Mouse (Mus musculus) thymus, postnatal 10 days (tissue): Measurements from ENCODE around the gene 2310030G06Rik.
A peak's percentile ranks its signal among the peaks of the same experiment; 100 is the strongest.

ENCODE experiments used
- DNase-seq, 2 experiments: peaks; one replicate each; pipeline ENCODE4 v3.0.0; 2021; ENCODE audit warnings: low spot score in 2 of 2

Gene 2310030G06Rik

DNA sequence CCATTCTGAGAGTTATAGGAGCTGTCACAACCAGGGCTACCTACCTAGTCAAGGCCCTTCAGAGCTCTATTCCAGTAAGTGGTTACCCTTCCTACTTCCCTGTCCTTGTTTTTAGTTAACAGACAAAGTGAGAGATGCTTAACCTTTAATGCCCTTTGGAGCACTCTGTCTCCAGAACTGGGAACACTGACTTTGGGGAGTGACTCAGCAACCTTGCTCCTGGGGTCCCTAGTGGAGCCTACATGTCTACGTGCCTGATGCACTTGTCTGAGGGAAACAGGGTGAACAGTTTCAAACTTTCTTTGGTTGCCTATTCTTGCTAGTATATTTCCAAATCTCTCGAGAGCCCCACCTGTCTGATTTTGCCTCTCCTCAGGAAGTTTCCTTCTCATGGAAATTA is 3.6 kb downstream of the 2310030G06Rik start:
- no peak for DNase-seq

DNA sequence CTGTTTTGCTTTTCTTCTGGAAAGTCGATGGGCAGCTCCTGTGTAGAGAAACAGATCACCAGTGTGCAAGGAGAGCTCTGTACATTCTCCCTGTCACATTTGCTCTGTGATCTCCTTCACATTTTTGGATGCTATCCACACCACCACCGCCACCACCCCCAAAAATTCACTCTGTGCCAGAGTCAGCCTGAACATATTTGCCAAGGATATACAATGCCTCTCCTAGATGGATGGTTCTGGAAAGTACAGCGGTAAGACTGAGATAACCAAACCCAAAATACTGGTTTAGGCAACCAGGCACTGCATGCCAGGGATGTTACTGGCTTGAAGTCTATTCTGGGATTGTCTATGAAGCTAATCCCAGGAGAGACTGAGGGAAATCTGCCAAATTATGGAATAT is 4.1 kb downstream of the 2310030G06Rik start:
- DNase-seq, result no peak

DNA sequence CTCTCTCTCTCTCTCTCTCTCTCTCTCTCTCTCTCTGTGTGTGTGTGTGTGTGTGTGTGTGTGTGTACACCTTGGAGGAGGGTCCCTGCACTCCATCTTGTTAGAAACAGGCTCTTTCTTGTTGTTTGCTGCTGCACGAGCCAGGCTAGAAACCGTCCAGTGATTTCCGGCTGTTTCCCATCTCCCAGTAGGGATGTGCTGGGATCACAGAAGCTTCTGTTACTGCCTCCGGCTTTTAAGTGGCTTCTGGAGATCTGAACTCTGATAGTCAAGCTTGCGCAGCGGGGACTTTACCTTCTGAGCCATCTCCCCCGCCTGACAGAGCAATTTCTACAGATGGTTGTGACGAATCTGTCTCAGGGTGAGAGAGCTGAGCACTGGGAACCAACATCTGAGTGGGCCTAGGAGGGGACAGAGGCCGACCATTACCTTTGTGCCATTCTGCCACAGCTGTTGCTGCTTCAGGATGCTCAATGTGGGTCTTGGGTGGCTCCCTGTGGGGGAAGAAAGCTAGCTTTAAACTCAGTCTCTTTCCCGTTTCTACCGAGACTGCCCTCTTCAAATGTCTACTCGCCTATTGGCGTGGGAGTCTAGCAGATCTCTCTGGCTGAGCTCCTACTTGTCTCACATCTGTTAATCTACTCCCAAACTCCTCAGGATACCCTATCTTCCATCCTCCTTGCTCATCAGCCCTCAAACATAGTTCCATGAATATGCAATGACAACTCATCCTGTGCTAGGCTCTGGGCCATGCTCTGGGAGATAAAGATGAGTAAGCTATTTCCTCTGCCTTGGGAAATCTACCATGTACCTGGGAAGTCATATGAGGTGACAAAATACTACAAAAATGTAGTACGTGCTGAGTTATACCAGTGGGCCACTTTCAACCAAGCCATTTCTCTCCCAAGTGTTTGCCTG is 5.2 kb downstream of the 2310030G06Rik start:
- no peak for DNase-seq

DNA sequence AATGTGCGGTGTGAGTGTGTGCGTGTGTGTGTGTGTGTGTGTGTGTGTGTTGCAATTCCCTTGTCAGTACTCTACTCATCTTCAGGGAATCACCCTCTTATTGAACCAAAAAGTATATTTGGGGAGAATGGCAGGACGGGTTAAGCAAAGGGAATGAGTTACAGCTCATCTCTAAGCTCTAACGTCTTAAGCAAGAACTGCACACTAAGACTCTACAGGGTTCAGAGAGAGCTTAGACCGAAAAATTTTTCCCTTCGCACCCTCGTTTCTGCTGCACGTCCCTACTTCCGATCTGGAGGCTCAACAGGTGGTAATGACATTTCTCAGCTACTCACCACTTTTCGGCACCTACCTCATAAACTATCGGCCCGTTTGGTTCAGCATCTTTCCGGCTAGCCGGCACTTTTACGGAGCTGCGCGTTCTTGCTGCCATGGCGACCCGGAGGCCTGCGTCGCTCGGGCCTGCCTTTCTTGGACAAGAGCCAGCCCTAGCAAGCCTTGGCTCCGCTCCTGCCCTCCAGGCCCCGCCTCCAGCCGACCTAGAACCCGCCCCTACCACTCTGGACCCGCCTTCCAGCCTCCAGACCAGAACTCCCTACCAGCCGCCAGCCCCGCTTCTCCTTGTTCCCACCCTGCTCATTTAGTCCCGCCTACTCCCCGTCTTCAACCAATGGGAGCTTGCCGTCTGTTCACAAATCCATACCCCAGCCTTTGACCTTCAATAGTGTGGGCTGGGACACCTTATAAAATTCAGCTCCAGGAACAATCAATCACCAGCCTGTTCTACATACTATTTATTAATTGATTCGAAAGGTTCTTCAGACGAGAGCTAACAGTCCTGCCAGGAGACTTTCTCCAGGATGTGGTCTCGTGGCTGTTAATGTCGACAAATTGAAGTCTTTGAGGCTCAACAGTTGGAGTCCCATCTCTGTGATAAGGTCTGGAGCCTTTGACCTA is 7.1 kb downstream of the 2310030G06Rik start, which contains the start of gene Dixdc1:
Dixdc1 (minus strand) TSS at position 604 of the 957 bp plus-strand sequence.
- peak; percentile 70 to 73 for DNase-seq

DNA sequence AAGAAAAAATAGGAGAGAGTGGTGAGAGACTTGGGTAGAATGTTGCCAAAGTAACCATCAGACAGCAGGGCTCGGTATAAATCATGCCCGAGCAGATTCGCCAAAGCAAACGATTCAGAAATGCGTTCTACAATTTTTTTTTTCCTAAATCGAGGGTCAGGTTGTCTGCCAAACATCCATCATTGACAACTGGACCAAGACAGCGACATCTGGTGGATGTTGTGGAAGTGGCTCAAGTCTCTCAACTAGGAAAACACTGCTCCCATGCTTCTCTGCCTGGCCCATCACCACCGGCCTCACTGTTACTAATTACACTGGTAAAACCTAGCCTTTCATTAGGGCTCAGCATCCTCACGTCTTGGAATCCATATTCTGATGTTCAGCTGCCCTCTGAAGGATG is 11.3 kb downstream of the 2310030G06Rik start:
- DNase-seq, result no peak

DNA sequence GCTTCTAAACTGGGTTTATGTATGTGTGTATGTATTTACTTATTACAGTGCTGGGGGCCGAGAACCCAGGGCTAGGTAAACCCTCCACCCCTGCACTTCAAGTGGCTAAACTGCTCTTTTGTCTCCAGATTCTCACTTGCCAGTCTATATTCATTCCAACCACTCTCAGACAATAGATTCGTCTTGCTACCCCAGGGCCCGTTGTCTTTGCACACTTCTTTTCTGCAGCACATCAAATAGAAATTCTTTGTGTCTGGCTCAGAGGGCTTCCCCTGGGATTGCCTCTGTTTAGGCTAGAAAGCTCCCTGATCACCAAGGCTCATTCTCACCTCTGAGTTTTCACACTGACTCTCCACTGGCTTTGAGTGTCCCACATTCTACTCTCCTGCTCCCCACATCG is 13.8 kb downstream of the 2310030G06Rik start:
- no peak for DNase-seq

DNA sequence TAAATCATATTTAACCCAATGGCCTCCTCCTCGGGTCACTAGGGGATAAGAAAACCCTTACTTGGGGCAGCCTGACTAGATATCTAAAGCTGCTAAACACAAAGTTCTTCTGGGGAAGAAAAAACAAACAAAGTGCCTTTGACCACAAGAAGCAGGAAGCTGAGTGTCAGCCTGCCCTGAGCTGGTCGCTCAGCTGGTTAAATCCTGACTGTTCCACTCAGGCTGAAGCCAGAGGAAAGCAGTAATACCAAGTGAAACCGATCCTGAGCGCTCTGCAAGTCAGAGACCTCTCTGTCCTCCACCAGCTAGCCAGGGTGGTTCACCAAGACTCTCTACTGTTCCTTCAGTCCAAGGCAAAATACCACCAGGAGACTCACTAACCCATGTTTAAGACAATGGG is 16.7 kb downstream of the 2310030G06Rik start:
- DNase-seq, result no peak

DNA sequence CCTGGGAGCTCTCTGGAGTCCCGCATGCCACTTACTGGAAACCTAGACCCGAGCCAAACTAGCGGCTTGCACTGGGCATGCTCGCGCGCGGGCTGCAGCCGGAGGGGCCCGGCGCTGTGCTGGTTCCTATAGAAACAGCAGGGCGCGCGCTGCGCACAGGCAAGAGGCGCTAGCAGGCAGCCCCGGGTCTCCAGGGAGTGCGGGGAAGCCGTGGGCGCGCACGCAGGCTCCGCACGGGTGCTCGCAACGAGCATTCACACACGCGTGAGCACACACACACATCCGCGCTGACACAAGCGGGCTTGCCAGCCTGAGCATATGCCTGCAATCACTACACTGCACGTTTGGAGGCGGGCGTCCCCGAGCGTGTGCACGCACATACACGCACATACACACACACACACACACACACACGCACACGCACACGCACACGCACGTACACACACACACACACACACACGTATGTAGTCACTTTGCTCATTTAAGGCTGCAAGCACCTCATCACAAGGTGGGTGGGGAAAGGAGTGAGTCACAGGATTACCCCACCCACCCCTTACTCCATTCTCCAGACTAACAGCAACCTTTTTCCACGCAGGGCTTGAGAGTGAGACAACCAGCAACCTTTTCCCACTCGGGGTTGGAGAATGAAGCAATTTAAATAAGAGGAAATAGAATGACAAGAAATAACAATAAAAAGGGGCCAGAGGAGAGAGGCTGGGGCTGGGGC is 18.2 kb downstream of the 2310030G06Rik start:
- peak; percentile 13 to 28 for DNase-seq

DNA sequence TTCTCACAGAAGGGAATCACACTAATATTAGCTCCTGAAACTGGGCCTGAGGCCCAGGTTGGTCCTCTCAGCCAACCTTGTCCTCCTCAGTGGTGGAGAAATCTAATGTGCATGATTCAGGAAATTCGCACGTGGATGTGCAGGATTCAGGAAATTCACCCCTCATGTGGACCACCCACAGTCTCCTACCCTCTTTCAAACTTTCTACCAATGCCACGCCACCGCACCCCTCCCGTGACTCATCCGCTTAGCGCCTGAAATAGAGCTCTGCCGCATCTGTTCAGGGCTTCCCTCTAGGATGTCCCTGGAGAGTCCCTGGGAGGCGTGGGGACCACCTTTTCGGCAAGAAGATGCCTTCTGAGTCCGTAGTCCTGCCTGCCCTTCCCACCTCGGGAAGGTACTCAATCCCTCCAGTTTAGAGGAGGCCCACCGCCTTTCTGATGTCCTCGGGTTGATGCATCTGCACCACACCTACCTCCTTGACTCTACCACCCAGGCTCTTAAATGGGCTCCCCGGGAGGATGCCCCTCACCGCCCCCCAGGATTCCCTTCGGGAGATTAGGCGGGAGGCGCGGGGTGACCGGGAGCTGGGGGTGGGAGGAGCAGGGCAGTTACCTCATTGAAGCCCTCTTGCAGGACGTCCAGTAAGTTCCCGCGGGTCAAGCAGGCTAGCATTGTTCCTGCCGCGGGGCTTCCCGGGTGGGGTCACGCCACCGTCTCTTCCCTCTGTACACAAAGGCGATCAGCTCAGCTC is 19.0 kb downstream of the 2310030G06Rik start:
- no peak for DNase-seq

DNA sequence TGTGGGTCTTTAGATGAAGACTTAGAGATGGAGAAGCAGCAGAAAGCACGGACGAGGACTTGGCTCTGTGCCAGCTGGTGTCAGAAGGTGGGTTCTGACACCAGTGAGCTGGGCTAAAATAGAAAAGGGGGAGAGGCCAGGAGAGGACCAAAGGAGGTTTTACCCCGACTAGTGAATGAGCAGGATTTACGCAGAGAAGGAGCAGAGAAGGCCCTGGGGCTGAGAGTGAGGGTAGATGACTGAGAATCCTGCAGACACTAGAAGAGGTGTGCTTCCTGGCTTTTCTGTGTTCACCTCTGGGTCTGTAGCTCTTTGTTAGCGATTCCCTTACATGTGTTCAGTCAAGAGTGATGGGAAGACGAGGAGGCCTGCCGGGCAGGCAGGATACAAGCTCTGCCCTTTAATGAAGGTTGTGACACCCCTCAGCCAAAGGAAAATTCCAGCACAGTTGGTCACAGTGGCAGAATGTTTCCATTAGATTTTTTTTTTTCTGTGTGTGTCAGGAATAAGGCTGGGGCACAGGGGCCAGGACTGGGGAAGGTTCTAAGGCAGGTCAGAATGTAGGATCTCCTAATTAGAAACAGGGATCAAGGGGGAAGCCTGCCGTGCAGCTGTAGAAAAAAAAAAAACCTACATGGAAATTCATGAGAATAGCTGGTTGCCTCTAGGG is 20.3 kb downstream of the 2310030G06Rik start:
- DNase-seq, result no peak

DNA sequence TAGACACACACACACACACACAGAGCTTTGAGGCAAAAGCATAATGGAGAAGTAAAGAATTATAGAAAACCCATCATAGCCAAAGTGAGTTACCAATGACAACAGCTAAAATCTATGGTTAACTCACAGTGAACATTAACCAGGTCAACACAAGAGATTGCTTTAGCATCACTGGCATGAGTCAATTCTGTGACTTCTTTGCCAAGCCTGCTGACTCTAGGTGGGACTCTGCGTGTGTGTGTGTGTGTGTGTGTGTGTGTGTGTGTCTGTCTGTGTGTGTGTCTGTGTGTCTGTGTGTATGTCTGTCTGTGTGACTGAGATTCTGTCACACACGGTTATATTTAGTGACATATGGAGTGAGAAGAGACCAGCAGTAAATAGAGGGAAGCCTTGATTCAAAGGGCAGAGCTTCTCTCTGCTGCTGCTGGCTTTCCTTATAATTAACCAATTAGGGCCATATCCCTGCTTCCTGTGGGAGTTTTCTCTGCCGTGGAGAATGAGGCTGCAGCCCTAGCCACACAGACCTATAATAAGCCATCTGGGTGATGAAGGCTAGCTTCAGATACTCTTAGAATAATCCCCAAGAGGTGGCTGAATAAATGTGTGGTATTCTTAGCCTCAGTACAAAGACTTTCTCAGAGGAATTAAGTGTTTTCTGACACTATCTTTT is 21.5 kb downstream of the 2310030G06Rik start:
- DNase-seq, result no peak

DNA sequence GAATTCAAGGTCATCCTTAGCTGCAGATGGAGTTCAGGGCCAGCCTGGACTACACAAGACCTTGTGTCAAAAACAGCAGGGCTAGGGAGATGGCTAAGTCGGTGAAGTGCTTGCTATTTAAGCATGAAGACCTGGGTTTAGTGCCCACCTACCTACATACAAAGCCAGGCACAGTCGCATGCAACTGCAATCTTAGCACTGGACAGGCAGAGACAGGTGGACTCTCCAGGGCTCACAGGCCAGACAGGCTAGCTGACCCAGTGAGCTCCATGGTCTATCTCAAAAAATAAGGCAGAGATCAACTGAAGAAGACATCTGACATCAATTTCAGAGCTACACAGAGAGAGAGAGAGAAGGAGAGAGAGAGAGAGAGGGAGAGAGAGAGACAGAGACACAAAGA is 22.2 kb downstream of the 2310030G06Rik start:
- DNase-seq, result no peak

DNA sequence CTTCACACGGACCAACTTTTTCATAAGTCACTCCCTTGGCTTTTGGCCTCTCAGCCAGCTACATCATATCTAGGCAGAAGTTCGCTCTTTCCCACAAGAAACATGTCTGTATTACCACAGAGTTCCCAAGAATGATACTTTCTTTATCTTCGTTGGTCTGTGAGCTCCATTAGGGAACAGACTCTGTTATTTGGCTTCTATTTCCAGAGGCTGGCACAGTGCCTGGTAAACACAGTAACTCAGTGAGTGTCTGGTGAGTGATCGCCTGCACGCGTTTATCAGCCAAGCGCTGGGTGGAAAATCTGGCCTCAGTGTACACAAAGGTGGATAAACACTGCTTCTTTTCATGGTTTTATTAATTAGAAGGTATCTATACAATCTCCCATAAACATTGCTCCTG is 22.9 kb downstream of the 2310030G06Rik start:
- no peak for DNase-seq

DNA sequence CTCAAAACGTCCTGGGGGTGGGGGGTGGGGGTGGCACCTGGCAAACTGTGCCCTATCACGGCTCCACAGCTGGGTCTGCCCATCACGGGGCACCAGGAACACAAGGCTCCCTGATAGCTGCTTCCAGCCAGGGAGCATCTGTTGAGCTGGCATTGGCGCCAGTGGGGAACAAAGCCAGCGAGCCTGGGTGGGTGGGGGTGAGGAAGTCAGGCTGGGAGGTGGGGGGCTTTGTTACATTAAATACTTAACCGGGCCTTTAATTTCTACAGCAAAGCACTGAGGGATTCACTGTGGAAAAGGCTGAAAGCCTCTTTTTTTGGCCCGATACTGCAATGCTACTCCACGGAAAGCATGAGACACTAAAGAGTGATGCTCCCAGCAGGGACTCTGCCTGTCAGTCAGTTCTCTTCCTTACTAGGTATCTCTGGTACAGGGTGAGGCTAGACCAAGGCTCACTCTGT is 23.9 kb downstream of the 2310030G06Rik start:
- DNase-seq, result no peak

DNA sequence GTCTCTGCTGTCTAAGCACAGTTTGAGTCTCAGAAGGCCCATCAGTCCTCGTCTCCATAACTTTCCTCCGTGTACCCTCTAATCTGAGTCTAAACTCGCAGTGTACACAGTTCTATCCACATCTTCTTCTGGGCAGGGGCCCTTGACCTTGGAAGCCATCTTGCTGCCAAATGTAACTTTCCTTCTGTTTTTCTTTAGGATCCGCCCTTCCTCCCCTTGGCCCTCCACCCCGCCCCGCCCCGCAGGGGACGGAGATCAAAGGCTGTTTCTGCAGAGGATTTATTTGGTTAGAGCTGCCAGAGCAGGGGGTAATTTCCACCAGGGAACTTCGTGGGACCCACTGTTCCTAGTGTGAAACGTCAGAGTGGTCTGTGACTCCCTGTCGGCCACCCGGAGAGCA is 25.3 kb downstream of the 2310030G06Rik start:
- no peak for DNase-seq

DNA sequence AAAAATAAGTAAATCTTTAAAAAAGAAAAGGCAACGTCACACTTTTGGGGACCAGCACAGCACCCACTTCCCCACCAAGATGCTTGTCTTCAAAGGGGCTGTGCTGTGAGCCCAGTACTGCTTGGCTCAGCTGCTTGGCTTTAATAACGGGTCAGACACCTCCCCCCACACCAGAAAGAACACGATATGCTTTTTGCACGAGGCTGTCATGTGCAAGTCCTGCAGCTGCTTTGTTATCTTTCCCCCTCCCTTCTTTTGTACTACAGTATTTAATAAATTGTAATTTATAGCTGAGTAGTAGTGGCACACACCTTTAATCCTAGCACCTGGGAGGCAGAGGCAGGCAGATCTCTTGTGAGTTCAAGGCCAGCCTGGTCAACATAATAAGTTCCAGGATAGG is 27.5 kb downstream of the 2310030G06Rik start:
- no peak for DNase-seq

DNA sequence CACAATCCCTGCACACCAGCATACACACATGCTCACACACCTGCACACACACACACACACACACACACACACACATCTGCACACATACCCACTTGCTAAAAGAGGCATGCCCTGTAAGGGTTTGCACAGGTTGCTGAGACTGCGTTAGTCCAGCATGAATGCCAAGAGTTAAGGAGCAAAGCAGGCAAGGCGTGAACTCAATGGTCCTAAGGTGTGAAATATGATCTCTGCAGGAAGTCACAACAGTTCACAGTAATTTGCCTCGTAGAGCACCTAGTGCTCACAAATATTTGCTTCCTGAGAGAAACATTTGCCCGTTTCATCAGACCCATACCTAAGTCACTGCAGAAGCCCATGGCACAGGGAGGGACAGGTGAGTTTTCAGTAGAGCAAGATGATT is 32.1 kb downstream of the 2310030G06Rik start:
- no peak for DNase-seq

DNA sequence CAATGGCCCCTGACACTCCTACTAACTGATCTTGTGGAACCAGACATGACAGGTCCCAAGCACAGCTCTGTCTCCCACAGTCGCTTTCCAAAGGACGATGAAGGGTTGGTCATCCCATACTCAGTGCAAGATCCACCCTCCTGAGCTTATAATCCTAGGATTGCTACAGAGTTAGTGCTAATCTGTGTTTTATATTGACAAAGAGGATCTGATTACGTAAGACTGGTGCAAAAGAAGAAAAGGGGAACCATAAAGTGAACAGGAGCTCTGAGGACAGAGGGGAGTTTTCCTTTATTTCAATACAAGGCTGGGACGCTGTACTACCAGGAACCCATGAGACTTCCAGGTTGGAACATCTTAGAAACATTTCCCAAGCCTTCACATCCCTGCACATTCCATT is 35.0 kb downstream of the 2310030G06Rik start:
- no peak for DNase-seq

DNA sequence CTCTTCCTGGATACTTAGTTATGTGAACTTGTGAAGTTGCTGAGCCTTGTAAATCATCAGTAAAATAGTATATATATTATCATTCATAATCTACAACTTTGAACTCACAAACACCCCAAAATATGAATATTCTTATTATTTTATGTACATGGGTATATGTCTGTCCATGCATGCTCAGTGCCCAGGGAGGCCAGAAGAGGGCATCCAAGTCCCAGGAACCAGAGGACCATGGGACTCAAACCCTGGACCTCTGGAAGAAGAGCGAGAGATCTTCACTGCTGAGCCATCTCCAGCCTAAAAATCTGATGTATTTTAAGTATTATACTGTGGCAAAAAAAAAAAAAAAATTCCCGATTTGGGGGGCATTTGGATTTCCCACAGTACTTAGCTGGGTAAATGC is 37.2 kb downstream of the 2310030G06Rik start:
- no peak for DNase-seq

DNA sequence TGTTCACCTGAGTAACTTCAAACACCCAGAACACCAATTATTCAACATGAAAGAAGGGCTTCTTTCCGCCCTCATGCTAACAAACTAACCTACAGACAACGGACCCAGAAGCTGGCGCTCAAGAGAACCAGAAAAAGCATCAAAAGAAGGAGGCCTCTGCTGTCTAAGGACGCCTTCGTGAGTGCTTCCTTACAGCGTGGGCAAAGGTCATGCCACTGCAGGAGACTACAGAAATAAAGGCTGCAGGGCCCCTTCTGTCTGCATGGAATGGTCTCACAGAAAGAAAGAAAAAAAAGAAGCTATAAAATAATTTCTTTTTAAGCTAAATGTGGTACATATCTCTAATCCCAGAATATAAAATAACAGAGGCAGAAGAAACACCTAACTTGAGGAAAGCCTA is 41.4 kb downstream of the 2310030G06Rik start:
- no peak for DNase-seq
